Mouse (Mus musculus): ENCODE results near the gene Iapp.
"Not testable (repeated sequence)": the region's sequence is repeated elsewhere in the genome, so short reads cannot be mapped to it uniquely, and the experiment has no call there.

Iapp gene

DNA sequence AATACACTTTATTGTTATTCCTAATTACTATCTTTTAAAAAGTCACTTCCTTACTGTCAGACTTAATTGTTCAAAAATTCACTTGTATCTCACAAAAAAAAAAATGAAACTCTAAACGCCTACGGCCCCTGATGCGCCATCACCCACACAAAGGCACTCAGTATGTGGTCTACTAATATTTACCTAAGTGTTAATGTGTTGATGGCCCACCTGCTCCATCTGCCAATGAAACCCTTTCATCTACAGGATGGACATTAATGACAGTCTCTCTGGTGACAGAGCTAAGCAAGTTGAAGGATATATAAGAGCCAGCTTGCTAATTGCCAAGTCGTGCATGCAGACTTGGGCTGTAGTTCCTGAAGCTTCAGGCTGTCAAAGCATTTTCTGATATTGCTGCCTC lies at the start of gene Iapp:
Gene Iapp, plus strand, starts transcription at position 326 of the 400 bp plus-strand sequence.
- DNase-seq, result no peak

DNA sequence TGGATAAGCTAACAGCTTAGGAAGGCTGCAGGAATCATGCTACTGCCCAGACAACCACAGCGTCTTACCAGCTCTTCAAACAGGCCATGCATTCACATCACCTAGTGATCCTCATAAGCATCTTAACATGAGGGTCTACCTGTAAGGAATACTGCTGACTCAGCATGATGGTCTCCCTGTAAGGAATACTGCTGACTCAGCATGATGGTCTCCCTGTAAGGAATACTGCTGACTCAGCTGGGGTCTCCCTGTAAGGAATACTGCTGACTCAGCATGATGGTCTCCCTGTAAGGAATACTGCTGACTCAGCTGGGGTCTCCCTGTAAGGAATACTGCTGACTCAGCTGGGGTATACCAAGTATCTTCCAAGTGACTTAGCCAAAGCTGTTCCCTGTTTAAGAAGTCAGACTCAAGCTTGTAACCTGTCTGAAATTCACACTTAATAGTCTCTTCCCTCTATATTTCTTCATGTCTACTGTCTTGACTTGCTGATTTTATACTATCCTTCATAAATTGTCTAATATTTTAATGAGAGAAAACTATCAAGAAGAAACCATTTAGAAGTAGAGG lies 47.4 kb upstream of the Iapp start:
- not testable (repeated sequence) for DNase-seq

DNA sequence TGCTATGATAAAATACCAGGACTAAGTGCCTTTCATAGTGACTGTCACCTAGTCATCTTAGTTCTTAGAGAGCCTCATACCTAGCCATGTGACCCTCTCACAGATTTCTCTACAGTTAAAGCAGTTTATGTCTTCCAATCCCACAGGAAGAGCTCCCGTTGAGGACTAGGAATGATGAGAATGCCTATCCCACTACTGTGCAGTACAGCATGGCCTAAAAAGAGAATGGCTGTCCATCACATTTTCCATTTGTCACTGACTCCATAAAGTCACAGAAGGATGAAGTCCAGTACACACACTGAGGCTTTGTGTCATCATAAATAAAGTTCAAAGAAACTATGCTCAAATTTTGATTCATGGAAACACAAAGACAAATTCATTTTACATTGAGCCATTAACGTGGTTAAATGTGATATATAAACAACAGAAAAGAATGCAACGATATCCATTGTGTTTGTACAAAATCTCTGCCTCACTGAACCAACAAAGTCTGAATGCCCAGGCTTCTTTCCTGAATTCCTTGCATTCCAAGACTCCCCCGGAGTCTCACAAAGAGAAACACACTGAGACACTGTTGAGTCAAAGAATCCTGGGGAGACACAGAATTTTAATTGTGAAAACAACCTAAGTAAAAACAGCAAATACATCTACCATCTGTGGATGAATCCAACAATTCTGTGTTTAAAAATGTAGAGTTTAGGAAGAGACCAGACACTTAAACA lies 22.3 kb upstream of the Iapp start:
- DNase-seq, result no peak

DNA sequence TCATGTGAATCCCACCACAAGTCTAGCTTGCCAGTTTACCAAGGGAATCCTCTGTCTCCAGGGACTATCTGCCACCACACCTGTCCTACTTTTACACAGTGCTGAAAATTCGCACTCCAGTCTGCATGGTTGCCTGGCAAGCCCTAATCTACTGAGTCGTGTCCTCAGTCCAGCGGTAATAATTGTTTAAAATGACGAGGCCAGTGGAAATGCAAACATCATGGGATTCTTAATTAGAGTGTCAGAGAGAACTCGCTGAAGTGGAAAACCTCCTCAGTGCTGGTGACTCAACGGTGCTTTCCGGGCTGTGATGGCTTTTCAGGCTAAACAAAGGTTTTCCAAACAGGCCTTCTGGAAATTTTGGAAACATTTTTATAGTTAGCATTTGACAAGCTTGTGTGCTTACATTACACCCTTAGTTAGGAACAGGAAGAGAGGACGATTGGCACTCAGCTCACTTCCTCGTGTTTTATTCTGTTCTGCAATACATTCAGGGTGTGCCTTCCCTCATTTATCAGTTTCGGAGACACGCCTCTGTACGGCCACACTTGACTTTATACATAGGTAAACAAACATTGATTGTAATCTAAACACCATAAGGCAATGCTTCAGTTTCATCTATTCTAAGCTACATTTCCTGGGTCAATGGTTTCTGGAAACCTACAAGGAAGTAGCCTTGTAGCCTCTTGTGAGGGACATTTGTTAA lies 8.7 kb upstream of the Iapp start:
- DNase-seq, result no peak

DNA sequence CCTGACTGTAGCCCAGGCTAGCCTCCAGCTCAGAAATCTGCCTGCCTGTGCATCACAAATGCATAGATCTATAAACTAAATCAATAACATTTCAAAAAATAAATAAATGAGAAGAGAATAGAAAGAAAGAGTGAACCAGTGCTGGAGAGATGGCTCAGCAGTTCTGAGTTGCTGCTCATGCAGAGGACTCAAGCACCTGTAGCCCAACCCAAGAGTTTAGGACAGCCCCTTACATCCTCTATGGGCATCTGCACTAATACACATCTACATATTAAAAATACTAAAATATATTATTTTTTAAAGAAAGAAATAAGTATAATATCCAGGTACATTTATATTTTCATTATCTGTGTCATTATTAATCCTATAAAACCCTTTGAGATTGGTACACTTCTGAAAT lies 6.9 kb downstream of the Iapp start:
- DNase-seq, result no peak

DNA sequence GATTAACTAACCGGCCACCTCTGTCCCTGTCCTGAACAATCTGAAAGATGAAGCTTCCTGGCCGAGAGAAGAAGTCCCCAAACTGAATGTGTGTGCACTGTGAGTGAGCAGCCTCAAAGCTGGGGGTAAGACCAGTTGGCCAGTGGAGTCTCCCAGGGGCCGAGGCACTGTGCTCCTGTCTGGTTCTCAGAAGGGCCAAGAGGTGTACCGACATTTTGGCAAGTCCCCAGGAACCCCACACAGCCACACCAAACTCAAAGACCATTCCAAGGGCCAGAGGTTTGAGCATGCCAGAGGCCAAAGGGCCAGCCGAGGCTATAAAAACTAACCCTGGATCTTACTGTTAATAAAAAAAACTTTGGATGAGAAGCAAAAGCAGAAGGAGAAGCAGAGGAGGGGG lies 16.1 kb downstream of the Iapp start:
- DNase-seq, result no peak

DNA sequence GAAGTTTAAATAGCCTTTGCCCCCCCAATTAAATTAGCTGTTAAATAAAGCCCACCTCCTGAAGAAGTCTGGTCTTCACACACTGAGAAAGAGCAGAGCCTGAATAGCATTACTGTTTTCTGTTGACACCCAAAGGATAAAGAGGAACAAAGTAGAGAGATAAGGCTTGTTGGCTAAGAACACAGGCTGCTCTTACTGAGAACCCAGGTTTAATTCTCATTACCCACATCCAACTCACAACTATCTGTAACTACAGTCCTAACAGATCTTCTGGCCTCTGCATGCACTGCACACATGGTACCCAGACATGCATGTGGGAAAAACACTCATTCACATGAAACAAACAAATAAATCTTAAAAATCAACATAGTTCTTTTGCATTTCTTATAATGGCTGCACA lies 18.9 kb downstream of the Iapp start:
- no peak for DNase-seq

DNA sequence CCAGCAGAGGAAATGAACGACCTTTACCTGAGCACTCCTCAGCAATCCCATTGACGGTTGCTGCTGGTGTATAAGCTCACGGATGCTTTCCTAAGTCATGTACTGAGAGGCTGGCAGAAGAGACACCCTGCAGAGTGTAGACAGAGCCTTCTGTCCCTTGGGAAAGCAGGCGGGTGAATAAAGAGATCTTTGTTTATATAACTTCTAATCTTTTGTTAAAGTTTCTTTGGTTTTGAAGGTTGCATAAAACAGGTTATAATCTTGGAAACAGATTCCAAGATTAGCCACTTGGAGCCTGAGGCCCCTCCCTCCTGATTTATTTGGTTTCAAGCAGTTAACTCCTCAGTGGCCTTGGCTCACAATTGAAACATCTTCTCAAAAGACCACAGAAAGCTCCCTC lies 24.7 kb downstream of the Iapp start, which contains the start of gene Slco1a5:
Gene Slco1a5, minus strand, starts transcription at position 101 of the 400 bp plus-strand sequence.
- DNase-seq, result no peak

DNA sequence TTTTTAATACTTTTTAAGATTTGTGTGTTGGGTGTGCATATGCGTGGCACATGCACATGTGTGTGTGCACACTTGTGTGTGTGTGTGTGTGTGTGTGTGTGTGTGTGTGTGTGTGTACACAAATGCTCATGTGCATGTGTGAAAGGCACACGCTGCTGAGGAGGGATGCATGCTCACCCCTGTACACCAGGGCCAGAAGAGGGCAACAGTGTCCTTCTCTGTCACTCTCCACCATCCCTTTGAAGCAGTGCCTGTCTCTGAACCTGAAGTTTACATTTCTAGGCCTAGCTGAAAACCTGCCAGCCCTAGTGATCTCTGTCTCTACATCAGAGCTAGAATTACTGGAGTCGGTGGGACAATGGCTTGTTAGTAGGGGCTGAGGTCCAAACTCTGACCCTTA lies 28.4 kb downstream of the Iapp start:
- no peak for DNase-seq

DNA sequence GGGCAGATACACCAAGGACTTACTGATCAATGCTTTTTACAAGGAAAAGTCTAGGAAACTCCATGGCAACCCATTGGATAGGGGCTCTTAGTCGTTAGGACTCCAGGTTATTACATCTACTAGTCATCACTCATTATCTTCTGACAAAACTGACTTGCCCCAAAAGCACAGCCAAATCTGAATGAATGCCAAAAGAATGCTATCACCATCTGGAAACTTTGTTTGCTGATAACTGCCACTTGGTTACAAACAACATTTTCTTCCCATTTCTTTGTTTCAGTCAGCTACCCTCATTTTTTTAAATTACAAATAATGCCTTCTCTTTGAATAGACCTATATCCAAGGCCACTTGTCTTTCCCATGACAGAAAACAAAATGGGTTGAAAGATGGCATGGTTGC lies 31.0 kb downstream of the Iapp start:
- no peak for DNase-seq

DNA sequence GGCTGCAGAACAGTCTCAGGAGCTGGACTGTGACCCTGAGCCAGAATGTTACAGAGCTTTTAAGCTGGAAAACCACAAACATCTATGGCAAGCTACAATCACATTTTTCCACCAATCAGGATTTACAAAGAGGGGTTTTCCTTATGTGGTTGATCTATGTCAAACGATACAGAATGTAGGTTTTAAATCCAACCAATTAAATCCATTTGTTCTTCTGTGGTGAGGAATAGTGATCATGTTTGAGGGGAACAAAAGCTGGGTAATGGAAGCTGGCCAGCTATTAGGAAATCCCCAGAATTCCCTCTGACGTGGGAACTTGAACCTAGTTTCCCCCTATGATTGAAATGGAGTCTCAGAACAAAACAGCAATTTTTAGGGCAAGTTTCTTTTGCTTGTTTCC lies 40.7 kb downstream of the Iapp start:
- no peak for DNase-seq

DNA sequence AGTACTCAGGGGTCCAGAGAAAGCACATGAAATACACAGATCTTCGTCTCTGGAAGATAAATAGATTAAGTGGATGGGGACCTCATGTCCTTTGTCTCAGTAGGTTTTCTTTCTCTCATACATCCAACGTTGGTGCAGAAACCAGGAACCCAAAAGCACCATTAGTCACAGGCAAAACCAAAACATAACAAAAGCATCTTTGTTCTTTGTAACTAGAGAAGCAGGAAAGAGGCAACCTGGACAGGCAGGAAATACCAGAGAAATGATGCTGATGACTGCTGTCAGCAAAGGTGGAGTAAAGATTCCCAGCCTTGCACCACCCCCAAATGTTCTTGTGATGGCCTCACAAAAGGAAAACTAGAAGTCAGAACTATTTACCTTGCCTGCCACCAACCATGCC lies 41.4 kb downstream of the Iapp start:
- no peak for DNase-seq

DNA sequence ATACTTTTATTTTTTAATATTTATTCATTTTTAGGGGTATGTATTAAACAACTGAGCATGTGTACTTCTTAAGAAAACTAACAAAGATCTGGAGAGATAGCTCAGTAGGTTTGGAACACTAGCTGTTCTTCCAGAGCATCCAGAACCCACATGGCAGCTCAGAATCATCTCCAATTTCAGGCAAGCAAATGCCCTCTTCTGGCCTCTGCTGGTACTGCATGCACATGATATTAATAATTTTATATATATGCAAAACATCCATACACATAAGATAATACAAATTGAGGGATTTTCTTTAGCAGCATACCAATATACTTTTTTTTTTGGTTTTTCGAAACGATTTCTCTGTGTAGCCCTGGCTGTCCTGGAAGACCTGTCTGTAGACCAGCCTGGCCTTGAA lies 45.3 kb downstream of the Iapp start:
- peak; percentile 64 to 76 for DNase-seq

DNA sequence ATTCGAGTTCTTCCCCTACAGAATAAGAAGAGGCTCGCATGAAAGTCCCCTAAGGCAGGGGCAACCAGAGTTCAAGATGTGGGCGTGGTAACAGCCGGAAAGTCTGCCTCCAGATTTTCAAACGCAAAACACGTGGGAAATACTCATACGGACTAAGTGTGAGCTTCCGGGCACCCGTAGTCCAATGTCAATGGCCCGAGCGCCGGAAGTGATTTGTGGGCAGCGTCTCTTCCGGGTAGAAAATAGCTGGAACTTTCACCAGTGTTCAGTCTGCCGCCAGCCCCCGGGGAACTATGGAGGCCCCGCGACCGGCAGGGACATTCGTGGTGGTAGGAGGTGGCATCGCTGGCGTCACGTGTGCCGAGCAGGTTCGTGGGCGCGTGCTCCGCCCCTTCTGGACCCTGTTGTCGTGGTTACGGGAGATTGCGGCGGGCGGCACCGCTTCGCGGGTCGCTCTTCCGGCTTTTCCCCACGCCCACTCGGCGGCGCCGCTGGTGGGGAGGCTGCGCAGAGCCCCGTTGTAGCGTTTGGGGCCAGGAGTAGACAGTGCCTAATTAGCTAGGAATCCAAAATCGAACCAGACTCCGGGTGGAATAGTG lies 47.3 kb downstream of the Iapp start, which contains the start of gene Pyroxd1:
Gene Pyroxd1, plus strand, starts transcription at position 215 of the 599 bp plus-strand sequence.
- DNase-seq, result peak; percentile 84 to 85

DNA sequence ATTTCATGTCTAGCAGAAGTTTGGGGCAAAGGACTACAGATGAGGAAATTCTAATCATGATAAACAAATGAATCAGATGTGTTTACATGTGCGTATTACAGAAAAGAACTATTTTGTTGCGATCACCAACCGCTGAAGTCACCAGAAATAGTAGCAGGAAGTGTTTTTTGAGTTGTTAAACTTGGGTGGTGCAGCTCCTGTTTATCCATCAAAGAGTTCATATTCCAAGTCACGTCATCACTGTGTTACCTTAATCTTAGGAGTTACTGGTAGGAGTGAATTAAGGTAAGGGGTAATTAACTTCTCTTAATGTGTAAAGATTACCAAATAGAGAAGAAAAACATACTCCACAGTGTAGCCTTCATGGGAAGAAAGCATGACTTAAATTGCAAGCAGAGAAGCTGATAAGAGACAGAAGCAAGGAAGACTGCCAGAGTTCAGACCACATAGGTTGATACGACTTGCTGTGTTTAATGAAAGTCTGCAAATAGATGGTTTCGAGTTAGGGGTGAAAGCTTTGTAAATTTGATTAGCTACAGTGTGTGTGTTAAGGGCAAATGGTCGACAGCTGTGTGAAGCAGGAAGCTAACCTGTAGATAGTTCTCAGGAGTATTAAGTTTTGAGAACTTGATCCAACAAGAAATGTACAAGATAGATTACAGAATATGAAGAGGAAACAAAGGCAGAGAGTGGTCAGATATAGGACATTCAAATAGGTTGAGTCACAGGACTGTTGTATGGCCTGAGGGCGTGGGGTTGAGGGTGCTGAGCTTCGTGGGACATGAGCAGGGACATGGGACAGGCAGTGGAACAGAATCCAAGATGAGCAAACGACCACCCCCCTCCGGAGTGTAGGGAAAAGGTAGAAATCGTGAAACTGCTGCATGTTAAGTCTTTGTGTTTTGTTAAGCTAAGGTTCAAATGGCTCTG lies 48.2 kb downstream of the Iapp start:
- no peak for DNase-seq

DNA sequence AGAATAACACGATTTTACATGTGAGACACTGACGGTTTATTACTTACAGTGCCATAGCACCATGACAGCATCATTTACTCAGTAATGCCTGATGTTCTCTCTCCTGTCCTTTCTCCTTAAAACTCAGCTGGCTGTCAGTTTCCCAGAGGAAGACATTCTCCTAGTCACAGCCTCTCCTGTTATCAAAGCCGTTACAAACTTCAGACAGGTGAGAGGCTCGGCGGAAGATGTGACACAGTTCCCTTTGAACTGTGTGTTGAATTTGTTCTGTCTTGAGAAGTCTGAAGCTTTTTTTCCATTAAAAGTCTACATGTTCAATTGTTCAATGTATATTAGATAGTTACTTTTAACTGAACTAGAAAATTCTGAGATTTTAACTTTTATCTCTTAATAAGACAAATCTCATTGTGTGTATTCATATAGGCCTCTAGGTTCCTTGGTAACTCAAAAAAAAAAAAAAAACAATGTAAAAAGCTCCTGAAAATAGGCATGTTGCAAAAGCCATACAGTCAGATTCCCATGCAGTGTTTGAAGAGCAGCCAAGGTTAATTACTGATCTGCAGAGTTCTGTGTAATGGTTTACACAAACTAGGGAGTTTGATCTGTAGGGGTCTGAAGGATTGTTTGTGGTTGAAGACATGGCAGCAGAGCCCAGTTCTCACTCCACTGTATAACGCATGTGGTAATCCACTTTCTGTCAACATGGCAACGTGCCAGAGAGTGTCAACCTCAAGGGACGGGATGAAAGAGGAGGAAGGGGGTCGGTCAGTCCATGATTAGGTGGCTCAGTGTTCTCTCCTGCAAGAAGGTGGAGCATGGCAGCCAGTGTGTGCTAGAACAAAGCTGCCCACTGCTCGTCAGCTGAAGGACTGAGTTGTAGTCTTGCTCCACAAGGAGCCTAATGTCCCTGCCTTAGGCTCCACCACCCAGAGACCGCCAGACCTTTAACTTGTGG lies 49.5 kb downstream of the Iapp start:
- DNase-seq, result peak in 1 of 2 experiments; percentile 17

DNA sequence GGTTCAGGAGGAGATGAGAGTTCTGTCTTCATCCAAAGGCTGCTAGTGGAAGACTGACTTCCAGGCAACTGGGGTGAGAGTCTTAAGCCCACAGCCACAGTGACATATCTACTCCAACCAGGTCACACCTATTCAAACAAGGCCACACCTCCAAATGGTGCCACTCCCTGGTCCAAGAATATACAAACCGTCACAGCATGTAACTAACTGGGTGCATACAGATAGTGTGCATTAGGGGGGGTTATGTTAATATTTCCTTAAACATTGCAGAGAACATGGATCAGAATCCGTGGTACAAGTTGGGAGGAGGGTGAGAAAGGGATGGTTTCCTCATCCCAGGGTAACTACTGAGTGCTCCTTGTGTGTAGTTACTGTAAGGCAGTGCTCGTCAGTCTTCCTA lies 53.9 kb downstream of the Iapp start:
- DNase-seq, result not testable (repeated sequence)

Measured in cerebellum, postnatal 14 days (tissue).